Mouse (Mus musculus): ENCODE measurements around the gene Rpp38. TPM values are rescaled to one million over a fixed set of nuclear protein-coding genes. Genes with fewer than 3 reads are reported as not detected.

Gene Rpp38
- polyA plus RNA-seq (2012; rRNA removed): 12.9 and 15.1 TPM in 2 replicates

GRCm38 (mm10) chr2:3332484-3333242 is at the start of gene Rpp38:
Rpp38 (minus strand) TSS chr2:3332643.

DNA sequence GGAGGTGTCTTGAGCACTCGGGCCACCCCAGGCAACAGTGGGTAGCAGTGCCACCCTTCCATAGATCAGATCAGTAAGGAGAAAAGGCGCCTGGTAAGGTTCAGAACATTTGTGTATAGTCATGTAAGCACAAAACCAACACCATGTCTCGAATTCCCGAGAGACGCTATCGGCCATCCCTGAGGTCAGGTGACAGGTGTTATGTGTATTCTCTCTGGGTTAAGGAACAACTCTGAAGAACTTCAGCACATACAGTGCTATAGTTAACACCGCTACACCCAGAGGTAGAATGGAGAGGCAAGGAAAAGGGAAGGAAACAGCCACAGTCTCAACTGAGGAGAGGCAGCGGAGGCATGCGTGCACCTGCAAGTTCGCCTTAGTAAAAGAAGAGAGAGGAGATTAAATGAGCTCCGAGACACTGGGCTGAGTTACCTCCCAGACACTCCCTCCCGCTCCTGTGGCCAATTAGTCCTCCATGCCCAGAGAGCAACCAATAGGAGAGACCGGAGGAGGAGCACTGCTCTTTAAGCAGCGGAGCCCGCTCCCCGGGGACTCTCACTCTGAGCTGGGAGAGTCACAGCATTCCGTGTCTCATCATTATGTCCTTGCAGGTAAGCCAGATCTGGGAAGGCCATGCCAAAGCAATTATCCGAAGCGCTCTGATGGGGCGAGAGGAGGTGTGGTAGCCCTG is 3.3 kb upstream of the Rpp38 start, which contains the start of gene Acbd7:
Gene Acbd7, plus strand, starts transcription at position 558 of the 691 bp plus-strand sequence.

DNA sequence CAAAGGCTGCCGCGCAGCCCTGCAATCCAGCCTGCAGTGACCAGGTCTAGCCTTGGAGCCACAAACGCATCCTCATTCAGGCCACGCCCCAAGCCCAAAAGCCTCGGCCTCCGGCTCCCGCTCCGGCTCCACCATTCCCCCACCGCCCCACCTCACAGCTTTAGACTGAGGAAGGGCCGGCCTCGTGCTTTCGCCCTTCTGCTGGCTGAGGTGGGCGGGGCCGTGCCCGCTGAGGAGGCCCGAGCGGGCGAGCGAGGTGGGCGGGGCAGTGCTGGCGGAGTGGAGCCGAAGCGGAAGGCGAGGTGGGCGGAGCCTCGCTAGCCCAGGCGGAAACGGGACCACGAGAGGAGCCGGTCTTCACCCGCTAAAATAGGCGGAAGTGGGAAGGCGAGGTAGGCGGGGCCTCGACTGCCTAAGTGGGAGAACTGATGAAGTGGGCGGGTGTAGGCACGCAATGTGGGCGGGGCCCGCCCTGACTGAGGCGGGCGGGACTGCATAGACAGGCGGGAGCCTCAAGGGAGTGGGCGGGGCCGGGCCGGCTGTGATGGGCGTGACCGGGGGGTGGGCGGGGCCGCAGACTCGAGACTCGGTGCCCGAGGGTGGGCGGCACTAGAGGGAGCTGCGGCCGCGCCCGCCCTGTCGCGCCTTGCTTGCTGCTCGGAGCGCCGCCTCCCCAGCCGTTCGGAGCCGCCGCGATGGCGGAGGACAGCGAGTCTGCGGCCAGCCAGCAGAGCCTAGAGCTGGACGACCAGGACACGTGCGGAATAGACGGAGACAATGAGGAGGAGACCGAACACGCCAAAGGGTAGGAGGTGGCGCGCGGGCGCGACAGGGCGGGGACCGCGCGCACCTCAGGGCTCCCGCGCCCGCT is 48.6 kb downstream of the Rpp38 start, which contains the start of gene Nmt2:
Gene Nmt2, plus strand, starts transcription at position 611 of the 871 bp plus-strand sequence.

Other genes starting within 250 kb of the Rpp38 start
- gene Fam171a1, start 218.4 kb downstream of the Rpp38 start, polyA plus RNA-seq (2012; rRNA removed): 42.6 and 42.7 TPM in 2 replicates
- gene Nmt2, start 48.4 kb downstream of the Rpp38 start, polyA plus RNA-seq (2012; rRNA removed): 51.5 and 53.1 TPM in 2 replicates
- gene Acbd7, start 3.5 kb upstream of the Rpp38 start, polyA plus RNA-seq (2012; rRNA removed): 2.9 and 3.7 TPM in 2 replicates
- 0.09 and 0.12 TPM in 2 replicates for gene Olah, start 64.6 kb upstream of the Rpp38 start, polyA plus RNA-seq (2012; rRNA removed)
- 5.4 and 5.7 TPM in 2 replicates for gene Meig1, start 90.0 kb upstream of the Rpp38 start, polyA plus RNA-seq (2012; rRNA removed)
- gene Dclre1c, start 91.5 kb upstream of the Rpp38 start, polyA plus RNA-seq (2012; rRNA removed): 12.4 and 13.2 TPM in 2 replicates
- gene Suv39h2, start 142.4 kb upstream of the Rpp38 start, polyA plus RNA-seq (2012; rRNA removed): 5.4 and 5.7 TPM in 2 replicates
- 5.2 and 5.3 TPM in 2 replicates for gene Gm45902, start 180.1 kb upstream of the Rpp38 start, polyA plus RNA-seq (2012; rRNA removed)
- gene Hspa14, start 180.2 kb upstream of the Rpp38 start, polyA plus RNA-seq (2012; rRNA removed): 61.8 and 66.6 TPM in 2 replicates
- 0.41 and 0.76 TPM in 2 replicates for gene Cdnf, start 180.4 kb upstream of the Rpp38 start, polyA plus RNA-seq (2012; rRNA removed)
- gene Fam107b, start 237.8 kb upstream of the Rpp38 start, polyA plus RNA-seq (2012; rRNA removed): 33.7 and 33.9 TPM in 2 replicates